Mouse (Mus musculus) ES-E14 (cell line): Measurements from ENCODE around the gene St3gal3. TPM values are rescaled to one million over a fixed set of nuclear protein-coding genes. Genes with fewer than 3 reads are reported as not detected.

Experiments
- DNase-seq: peaks from one replicate; pipeline ENCODE4 v3.0.0-alpha.2; 2013; ENCODE audit warnings: low read depth, low spot score
- H3K27ac ChIP-seq: 2 replicates; pipeline ENCODE4 v1.5.1; 2012; ENCODE audit warnings: low read depth, mild to moderate bottlenecking, low read length, moderate library complexity, mixed read lengths; ENCODE audit not compliant: poor library complexity, insufficient read depth, severe bottlenecking
- H3K36me3 ChIP-seq: 2 replicates; pipeline ENCODE4 v1.6.1; 2012; ENCODE audit warnings: mild to moderate bottlenecking, low read length, moderate library complexity, mixed read lengths; ENCODE audit not compliant: control insufficient read depth, poor library complexity, insufficient read depth, severe bottlenecking
- H3K4me1 ChIP-seq, 2 experiments: fragments of 150-350 bp in 1 of 2; sonication (generic) in 1 of 2; 2 replicates each; pipeline ENCODE4 v1.6.1; 2012; ENCODE audit warnings: low read length in 2 of 2, mild to moderate bottlenecking in 1 of 2, mixed read lengths in 1 of 2; ENCODE audit not compliant: control insufficient read depth in 2 of 2, insufficient read depth in 2 of 2, poor library complexity in 1 of 2
- H3K4me3 ChIP-seq, 2 experiments: fragments of 150-350 bp in 1 of 2; sonication (generic) in 1 of 2; 2 replicates each; pipeline ENCODE4 v1.5.1; 2012; ENCODE audit warnings: low read length in 2 of 2, low read depth in 1 of 2, mild to moderate bottlenecking in 1 of 2, mixed read lengths in 1 of 2; ENCODE audit not compliant: insufficient read depth in 1 of 2, poor library complexity in 1 of 2, severe bottlenecking in 1 of 2
- H3K9ac ChIP-seq: 2 replicates; pipeline ENCODE4 v1.6.1; 2012; ENCODE audit warnings: low read depth, mild to moderate bottlenecking, low read length, mixed read lengths; ENCODE audit not compliant: poor library complexity, insufficient read depth, severe bottlenecking
- H3K9me3 ChIP-seq: fragments of 150-350 bp; sonication (generic); 2 replicates; pipeline ENCODE4 v1.6.1; 2012; ENCODE audit warnings: low read depth, mild to moderate bottlenecking, low read length; ENCODE audit not compliant: control insufficient read depth, insufficient read depth
- CHD2 ChIP-seq: IDR thresholded peaks from 2 replicates; pipeline ENCODE4 v1.6.1; 2014; ENCODE audit warnings: mild to moderate bottlenecking, low read depth, low read length, inconsistent platforms
- HCFC1 ChIP-seq: IDR thresholded peaks from 2 replicates; pipeline ENCODE4 v1.6.1; 2012; ENCODE audit warnings: low read length, inconsistent platforms, borderline replicate concordance; ENCODE audit not compliant: insufficient read depth
- MAFK ChIP-seq: IDR thresholded peaks from 2 replicates; pipeline ENCODE4 v1.6.1; 2014; ENCODE audit warnings: mild to moderate bottlenecking, low read depth, low read length, inconsistent platforms; ENCODE audit not compliant: insufficient read depth
- ZC3H11A ChIP-seq: IDR thresholded peaks from 2 replicates; pipeline ENCODE4 v1.6.1; 2012; ENCODE audit warnings: low read depth, mild to moderate bottlenecking, inconsistent platforms, low read length, borderline replicate concordance
- ZNF384 ChIP-seq: IDR thresholded peaks from 2 replicates; pipeline ENCODE4 v1.6.1; 2012; ENCODE audit warnings: low read depth, low read length, inconsistent platforms
- in situ Hi-C, 2 experiments: fragments of 600-800 bp; cut with MboI; formaldehyde crosslinking; loops; one replicate each; pipeline ENCODE4 v1.15.1; 2025; ENCODE audit warnings: low sequenced_read_pairs in 2 of 2, inconsistent platforms in 1 of 2; ENCODE audit not compliant: unreplicated experiment in 2 of 2
- total RNA-seq: library from RNA; depleted of rRNA; stranded (reverse); fragments of 300-350 nt; gene quantifications from 2 replicates; pipeline ENCODE4 v1.2.3, GENCODE M21; 2012

St3gal3 gene
- total RNA-seq, 1 experiment = 10.9 TPM

DNA sequence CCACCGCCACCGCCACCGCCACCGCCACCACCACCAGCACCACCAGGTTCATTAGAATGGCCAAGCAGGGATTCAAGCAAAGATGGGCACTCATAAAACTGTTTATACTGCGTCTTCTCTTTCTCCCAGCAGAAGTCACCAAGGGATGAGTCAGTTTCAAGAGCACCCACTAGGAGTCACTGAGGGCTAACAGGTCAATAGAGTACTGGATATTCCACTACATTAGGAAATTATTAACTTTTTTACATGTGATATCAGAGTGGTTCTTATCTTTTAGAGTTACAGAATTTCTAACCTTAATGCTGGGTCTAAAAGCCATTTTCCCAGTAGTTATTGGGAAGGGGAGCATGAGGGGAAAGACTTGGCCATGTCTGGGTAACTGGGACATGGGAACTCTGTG is 197.8 kb downstream of the St3gal3 start:
- in situ Hi-C loops = no loop called here
- Histone ChIP-seq H3K4me1 (peaks cover 2 to 9% of the 10 kb centered on the region in 2 experiments; a peak in 1 of 4 replicates), H3K27ac (no peak overlapping the region), H3K4me3 (no peak overlapping the region), H3K9me3 (no peaks in the 10 kb centered on the region), H3K36me3 (peaks cover 31% of the 10 kb centered on the region; the same call in 1 of the 2 replicates), H3K9ac (no peak overlapping the region)
- DNase-seq = no peak
- no peak for TF ChIP-seq ZC3H11A
- no peak for TF ChIP-seq HCFC1
- TF ChIP-seq ZNF384 = no peak
- TF ChIP-seq CHD2 = no peak
- no peak for TF ChIP-seq MAFK

GRCm38 (mm10) chr4:117934081-117934480 is 200.6 kb downstream of the St3gal3 start:
- in situ Hi-C loops = no loop called here

DNA sequence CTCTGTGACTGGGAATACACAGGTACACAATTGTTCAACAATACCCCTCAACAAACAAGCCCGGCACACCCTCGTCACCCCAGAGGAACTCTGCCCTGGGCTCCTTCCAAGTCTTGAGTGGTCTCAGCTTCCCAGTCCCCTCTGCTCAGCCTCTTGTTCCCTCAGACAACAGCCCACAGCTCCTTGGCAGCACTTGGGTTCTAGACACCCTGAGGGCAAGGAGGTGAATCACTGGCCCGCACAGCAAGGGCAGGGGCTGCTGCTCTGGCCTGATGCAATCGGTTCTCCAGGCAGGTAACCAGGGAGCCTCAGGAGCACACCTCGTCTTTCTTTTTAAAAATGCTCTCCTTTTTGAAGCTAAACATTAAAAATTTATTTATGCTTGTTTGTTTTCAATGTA is 201.5 kb downstream of the St3gal3 start:
- in situ Hi-C loops = no loop called here

More at GRCm38 (mm10) chr4:117934081-117934480, 200.6 kb downstream of the St3gal3 start:
- no peak for DNase-seq
- H3K27ac ChIP-seq = no peak overlapping the region
- H3K36me3 ChIP-seq = peaks cover 17% of the 10 kb centered on the region; the same call in 1 of the 2 replicates
- peaks cover 0 to 2% of the 10 kb centered on the region in 2 experiments; a peak in 1 of 4 replicates for H3K4me1 ChIP-seq
- no peaks in the 10 kb centered on the region for H3K9me3 ChIP-seq
- TF ChIP-seq HCFC1 (no peak), MAFK (no peak), CHD2 (no peak), ZC3H11A (no peak), ZNF384 (no peak)
- no peak overlapping the region for H3K4me3 ChIP-seq
- H3K9ac ChIP-seq = no peak overlapping the region

DNA sequence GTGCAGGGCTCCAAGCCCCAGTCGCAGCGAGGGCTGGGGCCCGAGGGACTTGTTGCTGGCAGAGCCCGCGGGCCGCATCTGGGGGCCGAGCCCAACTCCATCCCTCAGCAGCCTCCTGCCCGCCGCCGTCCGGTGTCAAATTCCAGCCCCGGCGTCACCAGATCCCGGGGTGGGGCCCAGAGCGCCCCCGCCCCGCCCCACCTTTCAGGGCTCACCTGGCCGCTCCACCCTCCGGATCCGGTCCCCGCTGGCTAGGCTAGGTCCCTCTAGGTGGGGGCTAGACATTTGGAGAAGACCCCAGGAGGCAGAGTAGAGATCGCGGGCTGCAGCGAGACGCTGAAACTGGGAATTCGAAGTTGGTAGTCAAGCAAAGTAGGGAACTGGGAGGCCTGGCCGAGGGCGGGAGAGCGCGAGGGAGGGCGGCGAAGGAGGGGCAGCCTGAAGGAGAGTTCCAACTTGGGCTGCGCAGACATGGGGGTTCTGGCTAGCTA is 205.3 kb downstream of the St3gal3 start, which contains the start of gene Artn:
TSS of gene Artn (minus strand) at position 373 of the 491 bp plus-strand sequence.
- DNase-seq = no peak
- no peak within 1 kb of the TSS; the same call in 1 of the 2 replicates for H3K27ac ChIP-seq

More for the DNA sequence above, 201.5 kb downstream of the St3gal3 start:
- Histone ChIP-seq H3K9ac (no peak overlapping the region), H3K4me1 (peaks cover 0 to 2% of the 10 kb centered on the region in 2 experiments; a peak in 1 of 4 replicates), H3K9me3 (no peaks in the 10 kb centered on the region), H3K4me3 (no peak overlapping the region), H3K27ac (no peak overlapping the region), H3K36me3 (peaks cover 15% of the 10 kb centered on the region; the same call in 1 of the 2 replicates)
- no peak for DNase-seq
- TF ChIP-seq MAFK = no peak
- TF ChIP-seq ZC3H11A = no peak
- no peak for TF ChIP-seq CHD2
- TF ChIP-seq HCFC1 = no peak
- no peak for TF ChIP-seq ZNF384

More for the DNA sequence above, 205.3 kb downstream of the St3gal3 start, which contains the start of gene Artn:
- in situ Hi-C loops = no loop called here
- Histone ChIP-seq H3K36me3 (peaks cover 9% of the 10 kb centered on the region; the same call in 1 of the 2 replicates), H3K9me3 (no peaks in the 10 kb centered on the region), H3K9ac (peak within 1 kb of the TSS; percentile 78), H3K4me1 (peaks cover 0 to 2% of the 10 kb centered on the region in 2 experiments; a peak in 1 of 4 replicates), H3K4me3 (peak within 1 kb of the TSS; percentile 72 to 75)
- TF ChIP-seq ZNF384 = no peak
- no peak for TF ChIP-seq ZC3H11A
- TF ChIP-seq MAFK = no peak
- no peak for TF ChIP-seq CHD2
- no peak for TF ChIP-seq HCFC1
